In genomic region chr15:103323455-103324247, GRCm38 (mm10) we compare ENCODE assay signal across 8 mouse cellular contexts. TPM values are rescaled to one million over a fixed set of nuclear protein-coding genes. Genes with fewer than 3 reads are reported as not detected.
DNase-seq lines count a peak whose midpoint lies in the region; ATAC-seq and TF ChIP-seq lines count a peak whose summit lies in the region.

No protein-coding gene starts in this region.

- peak overlapping the region; percentile 95 for H3K27ac ChIP-seq in embryonic facial prominence, embryonic 10.5 days (replicated peaks)
- peak overlapping the region; percentile 57 for H3K27ac ChIP-seq in heart, adult 2 months
- no peak overlapping the region; the same call in 1 of the 2 replicates for H3K27ac ChIP-seq in kidney, adult 2 months (ENCODE audit: insufficient read depth, low read depth, low read length)
- peak overlapping the region; percentile 81 for H3K27ac ChIP-seq in liver, embryonic 11.5 days (ENCODE audit: low read depth, low read length)
- peak overlapping the region; percentile 84 for H3K27ac ChIP-seq in stomach, embryonic 15.5 days

- no peaks in the 10 kb centered on the region for H3K79me2 ChIP-seq in heart, adult 2 months (replicated peaks; ENCODE audit: control insufficient read depth, insufficient read depth, low read length)

- no peaks in the 10 kb centered on the region for H3K27me3 ChIP-seq in embryonic facial prominence, embryonic 10.5 days (replicated peaks; ENCODE audit: low read depth, poor library complexity, severe bottlenecking)
- H3K27me3 ChIP-seq in heart, adult 2 months (ENCODE audit: control insufficient read depth, insufficient read depth, low read length): no peaks in the 10 kb centered on the region
- no peaks in the 10 kb centered on the region for H3K27me3 ChIP-seq in kidney, adult 2 months (replicated peaks; ENCODE audit: control insufficient read depth, insufficient read depth, low read length)
- no peaks in the 10 kb centered on the region for H3K27me3 ChIP-seq in liver, embryonic 11.5 days (replicated peaks; ENCODE audit: control insufficient read depth, insufficient read depth, low read length)
- no peaks in the 10 kb centered on the region for H3K27me3 ChIP-seq in stomach, embryonic 15.5 days (replicated peaks)

- peaks cover 45% of the 10 kb centered on the region for H3K4me1 ChIP-seq in embryonic facial prominence, embryonic 10.5 days
- no peaks in the 10 kb centered on the region for H3K4me1 ChIP-seq in heart, adult 2 months (ENCODE audit: control insufficient read depth, insufficient read depth, low read length)
- no peaks in the 10 kb centered on the region for H3K4me1 ChIP-seq in kidney, adult 2 months (ENCODE audit: control insufficient read depth, insufficient read depth, low read length)
- peaks cover 35% of the 10 kb centered on the region for H3K4me1 ChIP-seq in liver, embryonic 11.5 days (replicated peaks; ENCODE audit: control insufficient read depth, insufficient read depth, low read length)
- peaks cover 25% of the 10 kb centered on the region for H3K4me1 ChIP-seq in stomach, embryonic 15.5 days

- peak; percentile 95 for TF ChIP-seq CTCF in heart, adult 2 months (IDR thresholded peaks at IDR 0.05)
- peak; percentile 95 for TF ChIP-seq CTCF in kidney, adult 2 months (conservative IDR thresholded peaks at IDR 0.05; ENCODE audit: insufficient read depth, insufficient read length, low read depth, low read length)

- peak; percentile 97 for ATAC-seq in liver, embryonic 11.5 days (replicated peaks; ENCODE audit: low FRiP score)
- ATAC-seq in monocyte, adult 5-6 weeks (replicated peaks; ENCODE audit: insufficient number of reproducible peaks, low FRiP score, low TSS enrichment, poor library complexity, severe bottlenecking): peak; percentile 76
- ATAC-seq in stomach, embryonic 15.5 days (ENCODE audit: insufficient read depth, low FRiP score, low read depth): peak; percentile 95

- peak; percentile 87 for DNase-seq in A20 (ENCODE audit: low read depth, low spot score)
- DNase-seq in adrenal gland, postnatal 25 days: peak; percentile 91
- peak; percentile 95 for DNase-seq in embryonic facial prominence, embryonic 10.5 days (ENCODE audit: low spot score)
- peak; percentile 92 to 96 for DNase-seq in heart, adult 2 months
- DNase-seq in kidney, adult 2 months: peak; percentile 89
- DNase-seq in liver, embryonic 11.5 days (ENCODE audit: low spot score): peak; percentile 92

- peak overlapping the region; percentile 88 for H3K4me3 ChIP-seq in embryonic facial prominence, embryonic 10.5 days
- H3K4me3 ChIP-seq in heart, adult 2 months: peak overlapping the region; percentile 59
- peak overlapping the region; percentile 48 for H3K4me3 ChIP-seq in kidney, adult 2 months (ENCODE audit: insufficient read depth, low read depth, low read length)
- H3K4me3 ChIP-seq in liver, embryonic 11.5 days (ENCODE audit: low read depth, low read length): peak overlapping the region; percentile 73
- H3K4me3 ChIP-seq in stomach, embryonic 15.5 days (replicated peaks): peak overlapping the region; percentile 65

- no peaks in the 10 kb centered on the region for H3K9me3 ChIP-seq in embryonic facial prominence, embryonic 10.5 days
- H3K9me3 ChIP-seq in liver, embryonic 11.5 days (ENCODE audit: control insufficient read depth, low read length): no peaks in the 10 kb centered on the region
- no peaks in the 10 kb centered on the region for H3K9me3 ChIP-seq in stomach, embryonic 15.5 days

- H3K36me3 ChIP-seq in embryonic facial prominence, embryonic 10.5 days (replicated peaks): peaks cover 21% of the 10 kb centered on the region
- H3K36me3 ChIP-seq in heart, adult 2 months (ENCODE audit: control insufficient read depth, insufficient read depth, low read length): no peaks in the 10 kb centered on the region
- no peaks in the 10 kb centered on the region for H3K36me3 ChIP-seq in kidney, adult 2 months (ENCODE audit: control insufficient read depth, insufficient read depth, low read length)
- peaks cover 4% of the 10 kb centered on the region; the same call in 1 of the 2 replicates for H3K36me3 ChIP-seq in liver, embryonic 11.5 days (ENCODE audit: control insufficient read depth, insufficient read depth, low read length)
- H3K36me3 ChIP-seq in stomach, embryonic 15.5 days: no peaks in the 10 kb centered on the region

- 0 out of 2 replicates have a peak, but pooled peaks have one; percentile 30 for TF ChIP-seq POLR2A in heart, adult 2 months (IDR thresholded peaks at IDR 0.05; ENCODE audit: insufficient read depth, low read depth, low read length)
- TF ChIP-seq POLR2A in kidney, adult 2 months (IDR thresholded peaks at IDR 0.05; ENCODE audit: low read depth, low read length): no peak

- peak; percentile 67; the same call in 1 of the 2 replicates for TF ChIP-seq EP300 in heart, adult 2 months (IDR thresholded peaks at IDR 0.05; ENCODE audit: insufficient read depth, low read depth, low read length)

- H3K9ac ChIP-seq in heart, adult 2 months (ENCODE audit: low read depth, low read length): peak overlapping the region; percentile 65
- H3K9ac ChIP-seq in liver, embryonic 11.5 days (ENCODE audit: low read depth, low read length): peak overlapping the region; percentile 70
- H3K9ac ChIP-seq in stomach, embryonic 15.5 days: peak overlapping the region; percentile 66

- WGBS in embryonic facial prominence, embryonic 10.5 days: 2% methylated on average over 40 of the region's 40 CpGs
- WGBS in heart, adult 2 months: 1% methylated on average over 26 of the region's 40 CpGs
- 1% methylated on average over 34 of the region's 40 CpGs for WGBS in kidney, adult 2 months
- WGBS in liver, embryonic 11.5 days: under 1% methylated on average over 37 of the region's 40 CpGs
- 1% methylated on average over 39 of the region's 40 CpGs for WGBS in stomach, embryonic 15.5 days

- intact Hi-C loops in heart, adult 2 months (cut with DNase I): no loop called here

- H3K4me2 ChIP-seq in liver, embryonic 11.5 days: peak overlapping the region; percentile 98
- peak overlapping the region; percentile 90 for H3K4me2 ChIP-seq in stomach, embryonic 15.5 days

RNA-seq across cellular contexts. Expression of gene Gpr84, which starts 13.2 kb away (rescaled TPM):
- total RNA-seq in adrenal gland, postnatal 25 days (2021): not detected in 2 replicates
- polyA plus RNA-seq in embryonic facial prominence, embryonic 10.5 days (2016; fragmentation: Nextera tagmentation; extraction: Ambion mirVana): 0.16 and 0.29 TPM in 2 replicates
- total RNA-seq in heart, adult 2 months (2021): not detected
- polyA plus RNA-seq in heart, adult 2 months (2012; rRNA removed): 0.06 TPM in 1 of 2 replicates, not detected in the other
- polyA plus RNA-seq in kidney, adult 2 months (2012; rRNA removed): 0.13 TPM in 1 of 2 replicates, not detected in the other
- 0.49 and 0.78 TPM in 2 replicates for polyA plus RNA-seq in liver, embryonic 11.5 days (2014; fragmentation: Nextera tagmentation; extraction: Ambion mirVana)
- 0.53 to 1.2 TPM (median 0.87 TPM) in 3 replicates for total RNA-seq in monocyte, adult 5-6 weeks (2017)
- polyA plus RNA-seq in stomach, embryonic 15.5 days (2015; fragmentation: Nextera tagmentation; extraction: Ambion mirVana): 0.46 and 0.53 TPM in 2 replicates

RNA-seq across cellular contexts. Expression of gene Zfp385a, which starts 16.2 kb away (rescaled TPM):
- total RNA-seq in adrenal gland, postnatal 25 days (2021): 8.8 and 9.1 TPM in 2 replicates
- polyA plus RNA-seq in embryonic facial prominence, embryonic 10.5 days (2016; fragmentation: Nextera tagmentation; extraction: Ambion mirVana): 22.1 and 22.7 TPM in 2 replicates
- 10 to 100 TPM; 10.1 to 10.4 TPM for total RNA-seq in heart, adult 2 months (2021)
- 7.3 and 12.0 TPM in 2 replicates for polyA plus RNA-seq in heart, adult 2 months (2012; rRNA removed)
- polyA plus RNA-seq in kidney, adult 2 months (2012; rRNA removed): 5.2 and 6.1 TPM in 2 replicates
- polyA plus RNA-seq in liver, embryonic 11.5 days (2014; fragmentation: Nextera tagmentation; extraction: Ambion mirVana): 23.2 and 24.8 TPM in 2 replicates
- 0.85 to 3.7 TPM (median 1.7 TPM) in 3 replicates for total RNA-seq in monocyte, adult 5-6 weeks (2017)
- 8.2 and 9.3 TPM in 2 replicates for polyA plus RNA-seq in stomach, embryonic 15.5 days (2015; fragmentation: Nextera tagmentation; extraction: Ambion mirVana)

RNA-seq across cellular contexts. Expression of gene Itga5, which starts 42.9 kb away (rescaled TPM):
- total RNA-seq in adrenal gland, postnatal 25 days (2021): 35.5 and 45.9 TPM in 2 replicates
- 29.5 and 29.7 TPM in 2 replicates for polyA plus RNA-seq in embryonic facial prominence, embryonic 10.5 days (2016; fragmentation: Nextera tagmentation; extraction: Ambion mirVana)
- 10 to 100 TPM; 36.4 to 36.7 TPM for total RNA-seq in heart, adult 2 months (2021)
- polyA plus RNA-seq in heart, adult 2 months (2012; rRNA removed): 38.6 and 44.6 TPM in 2 replicates
- 9.3 and 9.7 TPM in 2 replicates for polyA plus RNA-seq in kidney, adult 2 months (2012; rRNA removed)
- 35.4 and 35.7 TPM in 2 replicates for polyA plus RNA-seq in liver, embryonic 11.5 days (2014; fragmentation: Nextera tagmentation; extraction: Ambion mirVana)
- total RNA-seq in monocyte, adult 5-6 weeks (2017): 3.1 to 26.6 TPM (median 11.4 TPM) in 3 replicates
- polyA plus RNA-seq in stomach, embryonic 15.5 days (2015; fragmentation: Nextera tagmentation; extraction: Ambion mirVana): 48.3 and 53.4 TPM in 2 replicates

RNA-seq across cellular contexts. Expression of gene Copz1, which starts 51.1 kb away (rescaled TPM):
- 143 and 145 TPM in 2 replicates for total RNA-seq in adrenal gland, postnatal 25 days (2021)
- polyA plus RNA-seq in embryonic facial prominence, embryonic 10.5 days (2016; fragmentation: Nextera tagmentation; extraction: Ambion mirVana): 281 and 285 TPM in 2 replicates
- total RNA-seq in heart, adult 2 months (2021): 10 to 100 TPM; 50.2 to 55.2 TPM
- polyA plus RNA-seq in heart, adult 2 months (2012; rRNA removed): 58.7 and 96.8 TPM in 2 replicates
- 138 TPM in 2 replicates for polyA plus RNA-seq in kidney, adult 2 months (2012; rRNA removed)
- 298 and 328 TPM in 2 replicates for polyA plus RNA-seq in liver, embryonic 11.5 days (2014; fragmentation: Nextera tagmentation; extraction: Ambion mirVana)
- total RNA-seq in monocyte, adult 5-6 weeks (2017): 47.5 to 52.5 TPM (median 50.3 TPM) in 3 replicates
- 248 and 260 TPM in 2 replicates for polyA plus RNA-seq in stomach, embryonic 15.5 days (2015; fragmentation: Nextera tagmentation; extraction: Ambion mirVana)
